Mouse (Mus musculus) G1E (cell line): ENCODE results near the gene Rbm7. TPM values are rescaled to one million over a fixed set of nuclear protein-coding genes. Genes with fewer than 3 reads are reported as not detected.

ENCODE experiments used
- ATAC-seq: 2 replicates; pipeline ENCODE4 v1.8.0; 2016; ENCODE audit warnings: mild to moderate bottlenecking; ENCODE audit not compliant: insufficient number of reproducible peaks, poor library complexity, low FRiP score, severe bottlenecking; ENCODE audit errors: extremely low read depth
- DNase-seq: peaks from one replicate; pipeline ENCODE4 v3.0.0; 2012; ENCODE audit warnings: low spot score
- H3K27me3 ChIP-seq: 2 replicates; pipeline ENCODE4 v1.6.1; 2012; ENCODE audit warnings: mild to moderate bottlenecking, low read length, inconsistent platforms; ENCODE audit not compliant: insufficient read depth
- H3K36me3 ChIP-seq: replicated peaks from 2 replicates; pipeline ENCODE3; 2012; ENCODE audit warnings: mild to moderate bottlenecking, inconsistent platforms
- H3K4me1 ChIP-seq: 2 replicates; pipeline ENCODE4 v1.6.1; 2012; ENCODE audit warnings: low read depth, low read length, inconsistent platforms, mixed read lengths; ENCODE audit not compliant: insufficient read depth
- H3K4me3 ChIP-seq: 2 replicates; pipeline ENCODE4 v1.5.1; 2012; ENCODE audit warnings: low read depth, mild to moderate bottlenecking, inconsistent platforms, low read length, moderate library complexity, mixed read lengths
- H3K9me3 ChIP-seq: replicated peaks from 2 replicates; pipeline ENCODE4 v1.6.1; 2012; ENCODE audit warnings: inconsistent platforms
- CTCF ChIP-seq: IDR thresholded peaks from 2 replicates; pipeline ENCODE4 v1.5.1; 2012; ENCODE audit warnings: low read depth, low read length, inconsistent platforms, mixed read lengths
- GATA1 ChIP-seq: IDR thresholded peaks from 2 replicates; pipeline ENCODE4 v1.6.1; 2012; ENCODE audit warnings: borderline replicate concordance, low read length, inconsistent platforms, mixed read lengths
- GATA2 ChIP-seq: IDR thresholded peaks from 2 replicates; pipeline ENCODE4 v1.6.1; 2012; ENCODE audit warnings: low read depth, low read length, inconsistent platforms, borderline replicate concordance
- POLR2AphosphoS5 ChIP-seq: IDR thresholded peaks from 2 replicates; pipeline ENCODE4 v1.6.1; 2012; ENCODE audit warnings: low read depth, low read length, inconsistent platforms; ENCODE audit not compliant: insufficient replicate concordance
- TAL1 ChIP-seq: conservative IDR thresholded peaks from 2 replicates; pipeline ENCODE4 v1.6.1; 2012; ENCODE audit warnings: low read depth, low read length, inconsistent platforms, mixed read lengths
- polyA plus RNA-seq: library from polyadenylated mRNA; stranded (reverse); fragments of >175 nt; gene quantifications from 2 replicates; pipeline ENCODE4 v1.2.3, GENCODE M21; 2012
- total RNA-seq, 2 experiments: library from RNA; stranded (forward) in 1 of 2; stranded (reverse) in 1 of 2; fragments of 200-1000 nt in 1 of 2; fragments of >200 nt in 1 of 2; fragmentation: Nextera tagmentation in 1 of 2; gene quantifications; 2 replicates each; pipeline ENCODE4 v1.2.3; 2014 to 2017

Gene Rbm7
- total and polyA plus RNA-seq, 3 experiments: 58.6 to 154 (median 115) TPM

GRCm38 (mm10) chr9:48515332-48515731 lies 20.2 kb upstream of the Rbm7 start:
- Histone ChIP-seq H3K9me3 (no peaks in the 10 kb centered on the region), H3K4me1 (no peaks in the 10 kb centered on the region), H3K27me3 (peaks cover 9% of the 10 kb centered on the region; the same call in 1 of the 2 replicates), H3K36me3 (no peaks in the 10 kb centered on the region), H3K4me3 (no peak overlapping the region)
- no peak for TF ChIP-seq TAL1
- no peak for TF ChIP-seq POLR2AphosphoS5
- no peak for TF ChIP-seq GATA2
- TF ChIP-seq CTCF: no peak
- no peak for TF ChIP-seq GATA1
- DNase-seq (no peak), ATAC-seq (no peak)

DNA sequence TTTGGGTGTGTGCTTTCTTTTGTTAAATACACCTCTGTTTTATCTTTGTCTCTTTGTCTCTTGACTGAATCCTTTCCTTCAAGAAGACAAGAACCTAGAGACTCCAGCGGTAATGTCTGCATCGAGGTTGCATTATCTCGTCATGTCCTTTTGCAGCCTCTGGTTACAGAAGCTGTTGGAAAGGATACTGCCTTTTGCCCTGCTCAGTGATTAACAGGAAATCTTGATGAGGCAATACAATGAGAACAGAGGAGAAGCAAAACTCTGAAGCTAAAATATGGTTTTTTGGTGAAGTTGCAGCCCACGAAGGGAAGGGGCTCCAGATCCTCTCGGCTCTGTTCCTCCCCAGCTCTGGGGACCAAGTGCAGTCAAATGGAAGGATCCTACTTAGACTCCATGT lies 15.0 kb upstream of the Rbm7 start:
- no peaks in the 10 kb centered on the region for H3K4me1 ChIP-seq
- no peak for DNase-seq
- H3K36me3 ChIP-seq: no peaks in the 10 kb centered on the region
- ATAC-seq: no peak
- no peak overlapping the region for H3K4me3 ChIP-seq
- peaks cover 16% of the 10 kb centered on the region for H3K27me3 ChIP-seq
- TF ChIP-seq TAL1: no peak
- TF ChIP-seq POLR2AphosphoS5: no peak
- TF ChIP-seq GATA2: no peak
- no peak for TF ChIP-seq CTCF
- TF ChIP-seq GATA1: no peak
- no peaks in the 10 kb centered on the region for H3K9me3 ChIP-seq

- Histone ChIP-seq H3K27me3 (peaks cover 19% of the 10 kb centered on the region), H3K9me3 (no peaks in the 10 kb centered on the region), H3K4me1 (no peaks in the 10 kb centered on the region), H3K4me3 (no peak overlapping the region), H3K36me3 (no peaks in the 10 kb centered on the region)
- no peak for TF ChIP-seq GATA1
- no peak for TF ChIP-seq CTCF
- TF ChIP-seq TAL1: no peak
- TF ChIP-seq POLR2AphosphoS5: no peak
- TF ChIP-seq GATA2: no peak
- ATAC-seq (no peak), DNase-seq (no peak)
Measured at GRCm38 (mm10) chr9:48504741-48505365, 9.8 kb upstream of the Rbm7 start.

DNA sequence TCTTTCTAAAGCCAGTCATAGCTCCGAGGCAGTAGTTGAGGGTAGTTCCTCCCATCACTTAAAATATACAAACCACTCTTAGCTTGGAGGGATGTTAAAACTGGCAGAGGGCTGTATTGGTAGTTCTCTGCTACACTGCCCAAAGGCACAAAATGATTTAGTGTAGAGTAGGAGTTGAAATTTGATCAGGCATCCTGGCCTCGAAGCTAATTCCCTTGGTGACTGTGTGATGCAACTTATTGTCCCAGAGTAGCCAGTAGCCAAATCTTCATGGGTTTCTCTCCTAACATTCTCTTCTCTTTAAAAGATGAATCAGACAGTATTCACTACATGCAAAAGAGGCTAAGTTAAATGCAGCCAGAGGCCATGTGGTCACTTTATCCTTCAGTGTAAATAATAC lies 7.9 kb upstream of the Rbm7 start:
- no peaks in the 10 kb centered on the region for H3K4me1 ChIP-seq
- no peak overlapping the region for H3K4me3 ChIP-seq
- H3K36me3 ChIP-seq: no peaks in the 10 kb centered on the region
- no peak for ATAC-seq
- no peaks in the 10 kb centered on the region for H3K9me3 ChIP-seq
- TF ChIP-seq GATA1: no peak
- no peak for TF ChIP-seq GATA2
- TF ChIP-seq CTCF: no peak
- TF ChIP-seq TAL1: no peak
- TF ChIP-seq POLR2AphosphoS5: no peak
- DNase-seq: no peak
- peaks cover 14% of the 10 kb centered on the region for H3K27me3 ChIP-seq

GRCm38 (mm10) chr9:48501192-48501591 lies 6.1 kb upstream of the Rbm7 start:
- ATAC-seq (no peak), DNase-seq (no peak)
- no peak overlapping the region for H3K4me3 ChIP-seq
- H3K4me1 ChIP-seq: peaks cover 3% of the 10 kb centered on the region; the same call in 1 of the 2 replicates
- H3K27me3 ChIP-seq: peaks cover 10% of the 10 kb centered on the region
- TF ChIP-seq TAL1 (no peak), GATA1 (no peak), GATA2 (no peak), POLR2AphosphoS5 (no peak), CTCF (no peak)
- H3K9me3 ChIP-seq: no peaks in the 10 kb centered on the region
- peaks cover 2% of the 10 kb centered on the region for H3K36me3 ChIP-seq

DNA sequence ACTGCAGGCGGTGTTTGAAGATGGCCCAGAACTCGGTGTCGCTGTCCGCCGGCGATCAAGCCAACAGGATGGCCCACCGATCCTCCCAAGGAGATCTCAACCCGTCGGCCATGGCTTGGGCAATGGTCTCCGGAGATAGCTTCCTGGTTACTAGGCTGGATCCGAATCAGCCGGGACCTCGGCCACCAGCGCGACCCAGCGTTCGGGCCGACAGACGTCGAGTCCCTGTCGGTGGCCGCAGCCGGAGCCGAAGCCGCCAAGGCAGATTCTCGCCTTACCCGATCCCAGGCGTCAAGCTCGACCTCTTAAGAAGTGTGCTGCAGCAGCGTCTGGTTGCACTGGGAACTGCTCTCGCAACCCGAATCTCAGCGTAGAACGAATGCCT lies 441 bp upstream of the Rbm7 start:
- TF ChIP-seq POLR2AphosphoS5 (no peak), GATA1 (no peak), TAL1 (no peak), CTCF (no peak), GATA2 (no peak)
- H3K4me1 ChIP-seq: peaks cover 26% of the 10 kb centered on the region
- H3K27me3 ChIP-seq: no peaks in the 10 kb centered on the region
- DNase-seq: no peak
- ATAC-seq: no peak
- peak overlapping the region; percentile 91 for H3K4me3 ChIP-seq
- no peaks in the 10 kb centered on the region for H3K9me3 ChIP-seq
- H3K36me3 ChIP-seq: peaks cover 34% of the 10 kb centered on the region
